Mouse (Mus musculus) megakaryocyte-erythroid progenitor cell, adult 5-6 weeks (primary cell): ENCODE data around the gene Polr3h. TPM values are rescaled to one million over a fixed set of nuclear protein-coding genes. Genes with fewer than 3 reads are reported as not detected.

Source experiments
- ATAC-seq: replicated peaks from 2 replicates; pipeline ENCODE4 v1.8.0; 2016; ENCODE audit warnings: mild to moderate bottlenecking, inconsistent platforms; ENCODE audit not compliant: severe bottlenecking, poor library complexity, low FRiP score, low TSS enrichment
- total RNA-seq, 2 experiments: library from RNA; stranded (forward) in 1 of 2; stranded (reverse) in 1 of 2; fragments of 200-1000, 215-1000 nt in 1 of 2; fragments of >200 nt in 1 of 2; fragmentation: Nextera tagmentation in 1 of 2; gene quantifications; 2 replicates each; pipeline ENCODE4 v1.2.3; 2014 to 2017

Polr3h gene
- total RNA-seq, 2 experiments from 2014 or later = 57.3 to 59.5 TPM

GRCm38 (mm10) chr15:81951159-81951558 lies 25.1 kb upstream of the Polr3h start:
- ATAC-seq = no peak

GRCm38 (mm10) chr15:81950716-81951115 lies 24.7 kb upstream of the Polr3h start:
- ATAC-seq = no peak

GRCm38 (mm10) chr15:81949476-81950131 lies 23.6 kb upstream of the Polr3h start:
- ATAC-seq = no peak

GRCm38 (mm10) chr15:81949076-81949475 lies 23.0 kb upstream of the Polr3h start:
- no peak for ATAC-seq

- no peak for ATAC-seq
These were observed 17.2 kb upstream of the Polr3h start for GRCm38 (mm10) chr15:81943176-81943749.

- no peak for ATAC-seq
These were observed 15.0 kb upstream of the Polr3h start for GRCm38 (mm10) chr15:81941010-81941409.

- ATAC-seq = no peak
These were observed 14.2 kb upstream of the Polr3h start for GRCm38 (mm10) chr15:81940219-81940618.

GRCm38 (mm10) chr15:81939774-81940173 lies 13.7 kb upstream of the Polr3h start:
- ATAC-seq = peak; percentile 64

- no peak for ATAC-seq
These were observed 13.2 kb upstream of the Polr3h start for GRCm38 (mm10) chr15:81939157-81939715.

GRCm38 (mm10) chr15:81938246-81938645 lies 12.2 kb upstream of the Polr3h start:
- 0 out of 2 replicates have a peak, but pooled peaks have one; percentile 20 for ATAC-seq

- no peak for ATAC-seq
These were observed 11.3 kb upstream of the Polr3h start for GRCm38 (mm10) chr15:81937098-81937972.

GRCm38 (mm10) chr15:81936679-81937078 lies 10.6 kb upstream of the Polr3h start, which contains the start of gene Csdc2:
Gene Csdc2, plus strand, starts transcription at chr15:81936759.
- ATAC-seq = no peak

- ATAC-seq = no peak
These were observed 10.0 kb upstream of the Polr3h start for GRCm38 (mm10) chr15:81935869-81936637.

GRCm38 (mm10) chr15:81933986-81934385 lies 7.9 kb upstream of the Polr3h start:
- no peak for ATAC-seq

GRCm38 (mm10) chr15:81932951-81933470 lies 7.0 kb upstream of the Polr3h start:
- ATAC-seq = no peak

- no peak for ATAC-seq
These were observed 2.2 kb upstream of the Polr3h start for GRCm38 (mm10) chr15:81928277-81928676.

- no peak for ATAC-seq
These were observed 1.7 kb upstream of the Polr3h start for GRCm38 (mm10) chr15:81927741-81928140.

- ATAC-seq = no peak
These were observed 394 bp upstream of the Polr3h start for GRCm38 (mm10) chr15:81926446-81926822.

GRCm38 (mm10) chr15:81924933-81925332 lies 1.1 kb downstream of the Polr3h start:
- peak; percentile 58 for ATAC-seq
